Mouse (Mus musculus) adrenal gland, postnatal 4 days (tissue): Measurements from ENCODE around the gene Eif4b. TPM values are rescaled to one million over a fixed set of nuclear protein-coding genes. Genes with fewer than 3 reads are reported as not detected.
A peak's percentile ranks its signal among the peaks of the same experiment; 100 is the strongest.

ENCODE experiments used
- DNase-seq, 2 experiments: peaks; one replicate each; pipeline ENCODE4 v3.0.0; 2021 to 2022; ENCODE audit warnings: low spot score in 2 of 2, mixed read lengths in 2 of 2
- total RNA-seq, 2 experiments: library from RNA; stranded (reverse); gene quantifications; 2 replicates each; pipeline ENCODE4 v1.2.3; 2021

Eif4b gene
- total RNA-seq, 2 experiments from 2014 or later, result 352 to 356 TPM

DNA sequence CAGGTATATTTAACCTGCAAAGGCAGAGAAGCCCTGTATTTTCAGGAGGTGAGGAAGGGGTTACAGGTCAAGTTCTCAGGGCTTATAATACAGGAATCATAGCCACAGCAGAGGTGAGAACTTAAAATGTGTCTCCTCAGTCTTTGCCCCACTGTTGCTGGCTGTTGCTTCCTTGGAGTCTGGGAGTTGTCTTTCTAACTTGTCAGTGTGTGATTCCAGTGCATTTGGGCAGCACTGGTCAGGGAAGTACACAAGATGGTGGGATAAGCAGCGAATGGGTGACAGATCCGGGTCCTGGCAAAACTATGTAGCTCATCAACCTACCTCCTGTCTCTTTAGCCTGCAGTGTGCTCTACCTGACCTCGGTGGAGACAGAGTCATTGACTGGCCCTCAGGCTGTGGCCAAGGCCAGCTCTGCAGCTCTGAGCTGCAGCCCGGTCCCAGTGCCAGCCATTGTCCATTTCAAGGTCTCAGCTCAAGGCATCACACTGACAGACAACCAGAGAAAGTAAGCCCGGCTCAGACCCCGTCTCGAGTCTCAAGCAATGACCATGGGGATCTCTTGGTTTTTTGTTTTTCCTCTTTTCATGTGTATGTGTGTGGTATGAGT lies 41.2 kb downstream of the Eif4b start:
- no peak for DNase-seq

DNA sequence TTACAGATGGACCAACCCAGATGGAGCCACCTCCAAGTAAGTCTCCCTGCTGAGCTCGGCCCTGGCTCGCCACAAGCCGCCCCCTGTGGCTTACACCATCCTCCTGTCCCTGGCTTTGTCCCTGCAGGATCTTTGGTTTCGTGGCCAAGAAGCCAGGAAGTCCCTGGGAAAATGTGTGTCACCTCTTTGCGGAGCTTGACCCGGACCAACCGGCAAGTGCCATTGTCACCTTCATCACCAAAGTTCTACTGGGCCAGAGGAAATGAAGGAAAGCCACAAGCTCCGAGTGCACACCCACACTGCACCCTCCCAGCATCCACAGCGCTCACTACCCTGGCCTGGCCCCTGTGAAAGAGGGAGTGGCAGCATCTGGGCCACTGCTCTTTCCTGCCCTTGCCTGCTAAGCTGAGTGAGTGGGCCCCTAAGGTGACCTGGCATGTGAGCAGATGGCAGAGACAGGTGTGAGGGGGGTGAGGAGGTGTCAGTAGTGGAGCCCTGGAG lies 42.2 kb downstream of the Eif4b start:
- DNase-seq, result no peak

DNA sequence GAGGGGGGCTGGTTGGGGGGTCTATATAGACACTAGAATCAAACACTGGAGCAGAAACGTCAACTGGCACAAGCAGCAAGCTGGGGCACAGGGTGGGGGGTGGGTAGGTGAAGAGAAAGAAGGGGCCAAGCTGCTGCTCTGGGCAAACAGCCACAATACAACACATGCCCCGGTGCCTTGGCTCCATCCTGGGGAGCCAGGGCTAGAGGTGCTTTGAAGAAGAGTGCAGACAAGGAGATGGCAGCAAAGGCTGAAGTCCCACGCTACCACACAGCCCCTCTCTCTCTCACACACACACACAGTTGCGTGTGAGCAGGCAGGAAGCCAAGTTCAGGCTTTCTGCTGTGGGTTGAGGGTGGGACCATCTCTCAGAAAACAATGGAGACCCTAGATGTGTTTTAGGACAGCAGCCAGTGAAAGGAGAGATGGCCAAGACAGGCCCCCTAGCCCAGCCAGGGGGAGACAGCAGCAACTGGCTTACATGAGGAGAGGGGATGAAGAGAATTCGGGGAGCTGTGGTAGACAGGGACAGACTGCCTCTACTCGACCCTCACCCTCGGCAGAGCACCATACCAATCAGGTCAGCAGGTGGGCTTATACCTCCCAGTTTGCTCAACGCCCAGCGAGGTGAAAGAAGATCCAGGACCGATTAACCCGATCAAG lies 43.3 kb downstream of the Eif4b start:
- DNase-seq, result no peak

DNA sequence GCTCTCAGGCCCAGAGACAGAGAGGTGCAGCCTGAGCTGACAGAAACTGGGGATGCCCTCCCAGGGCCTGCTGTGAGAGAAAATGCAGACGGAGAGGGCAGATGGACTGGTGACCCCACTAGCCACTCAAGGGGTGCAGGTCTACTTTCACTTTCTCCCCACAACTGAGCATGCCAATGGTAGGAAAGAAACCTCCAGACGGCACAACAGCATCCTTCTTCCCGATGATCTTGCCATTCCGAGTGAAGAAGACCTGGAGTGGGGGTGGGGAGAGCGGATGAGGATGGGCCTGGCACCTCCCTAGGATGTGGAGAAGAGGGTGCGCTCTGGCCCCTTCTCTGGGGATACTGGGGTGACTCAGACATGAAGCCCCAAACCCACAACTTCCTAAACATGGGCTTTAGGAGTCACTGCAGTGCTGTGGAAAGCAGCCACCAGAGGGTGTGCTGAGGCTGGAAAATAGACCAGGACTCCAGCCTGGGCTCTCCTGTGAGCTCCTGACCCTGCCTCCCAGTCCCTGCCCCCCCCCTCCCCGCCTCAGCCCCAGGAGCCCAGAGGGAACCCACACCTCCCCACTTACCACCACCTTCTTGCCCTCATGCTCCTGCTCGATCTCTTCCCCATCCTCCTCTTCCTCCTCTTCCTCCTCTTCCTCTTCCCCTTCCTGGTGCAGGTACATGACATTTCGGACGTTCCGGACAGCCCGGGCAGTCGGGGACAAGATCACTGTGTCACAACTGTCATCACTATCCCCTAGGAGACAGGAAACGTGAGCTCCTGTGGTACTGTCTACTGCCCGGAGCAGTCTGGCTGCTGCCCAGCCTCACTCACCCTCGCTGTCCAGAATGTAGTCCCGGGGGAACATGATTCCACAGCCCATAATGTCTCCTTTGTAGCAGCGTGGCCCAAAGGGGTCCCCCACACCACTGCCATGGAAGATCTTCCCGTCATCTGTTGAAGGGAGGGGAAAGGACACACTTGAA lies 44.2 kb downstream of the Eif4b start:
- no peak for DNase-seq

DNA sequence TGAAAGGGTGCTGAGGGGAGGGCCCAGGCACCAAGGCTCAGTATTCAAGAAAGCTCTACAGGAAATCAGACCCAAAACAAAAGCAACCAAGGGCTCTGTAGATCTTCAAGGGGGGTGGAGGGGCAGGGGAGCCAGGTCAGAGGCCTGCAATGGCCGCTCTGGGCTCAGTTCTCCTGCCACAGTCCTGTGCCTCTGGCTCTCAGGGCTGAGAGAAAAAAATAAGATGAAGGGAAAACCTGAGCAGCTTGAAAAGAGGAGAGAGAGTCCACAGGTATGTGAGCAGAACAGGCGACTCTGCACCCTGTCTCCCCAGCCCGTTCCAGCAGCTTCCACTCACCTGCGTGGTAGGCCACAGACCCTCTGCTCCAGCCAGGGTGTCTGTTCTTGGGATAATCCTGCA lies 45.0 kb downstream of the Eif4b start:
- no peak for DNase-seq

DNA sequence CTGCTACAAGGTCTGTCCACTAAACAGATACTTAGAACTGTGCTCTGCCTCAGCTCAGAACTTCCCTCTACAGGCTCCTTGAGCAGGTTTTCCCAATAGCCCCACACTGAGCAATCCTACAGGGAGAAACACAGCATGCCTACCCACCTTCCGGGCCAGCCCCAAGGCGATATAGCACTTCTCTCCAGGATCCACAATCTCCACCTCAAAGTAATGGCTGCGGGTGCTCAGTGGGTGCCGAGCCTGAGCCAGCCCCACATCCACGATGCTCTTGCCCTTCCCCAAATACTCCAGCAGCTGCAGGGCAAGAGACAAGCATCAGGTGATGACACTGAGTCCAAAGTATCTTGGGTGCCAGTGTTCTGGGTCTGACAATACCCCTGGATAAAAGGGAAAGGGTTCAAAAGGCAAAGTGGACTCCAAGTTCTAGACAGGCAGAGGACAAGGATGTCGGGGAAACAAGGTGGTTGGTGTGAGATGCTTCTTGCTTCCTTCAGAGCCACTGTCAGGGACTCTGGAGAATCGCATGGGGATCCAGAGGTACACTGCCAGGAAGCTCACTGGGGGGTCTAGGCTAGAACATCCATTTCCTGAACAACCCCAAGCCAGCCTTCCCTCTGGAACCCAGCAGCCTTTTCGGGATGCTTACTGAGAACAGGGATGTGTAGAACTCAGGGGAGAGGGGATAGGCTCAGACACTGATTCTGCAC lies 45.7 kb downstream of the Eif4b start:
- no peak for DNase-seq

DNA sequence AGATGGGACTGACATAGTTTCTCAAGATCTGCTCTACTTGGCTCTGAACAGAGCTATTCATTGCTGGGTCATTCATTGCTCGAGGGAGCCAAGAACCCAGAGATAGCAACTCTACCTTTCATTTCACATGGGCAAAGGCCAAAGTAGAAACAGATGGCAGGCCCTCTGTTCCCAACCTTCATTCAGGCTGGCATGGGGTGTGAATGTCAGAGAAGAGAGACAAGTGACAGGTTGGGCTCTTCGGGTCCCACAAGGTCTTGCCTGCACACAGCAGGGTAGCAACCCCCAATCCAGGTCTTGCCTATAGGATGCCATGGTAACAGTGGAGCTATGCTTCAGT lies 46.2 kb downstream of the Eif4b start:
- no peak for DNase-seq

DNA sequence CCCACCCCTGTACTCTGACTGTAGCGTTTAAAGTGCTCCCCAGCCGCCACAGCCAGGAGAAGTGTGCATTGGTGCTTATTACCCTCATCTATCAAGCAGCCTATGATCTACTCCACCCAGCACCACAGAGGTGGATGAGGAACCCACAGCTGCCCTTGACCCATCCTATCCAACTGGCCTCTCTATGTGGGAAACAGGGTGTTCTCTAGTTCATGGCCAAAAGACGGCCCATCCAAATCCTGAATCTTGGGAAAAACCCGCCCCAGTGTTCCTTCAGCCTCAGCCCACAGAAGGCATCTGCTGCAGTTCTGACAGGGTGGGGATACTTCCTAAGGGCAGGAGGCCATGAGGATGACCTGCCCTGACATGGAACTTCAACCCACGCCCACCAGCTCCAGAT lies 47.0 kb downstream of the Eif4b start:
- DNase-seq, result no peak

DNA sequence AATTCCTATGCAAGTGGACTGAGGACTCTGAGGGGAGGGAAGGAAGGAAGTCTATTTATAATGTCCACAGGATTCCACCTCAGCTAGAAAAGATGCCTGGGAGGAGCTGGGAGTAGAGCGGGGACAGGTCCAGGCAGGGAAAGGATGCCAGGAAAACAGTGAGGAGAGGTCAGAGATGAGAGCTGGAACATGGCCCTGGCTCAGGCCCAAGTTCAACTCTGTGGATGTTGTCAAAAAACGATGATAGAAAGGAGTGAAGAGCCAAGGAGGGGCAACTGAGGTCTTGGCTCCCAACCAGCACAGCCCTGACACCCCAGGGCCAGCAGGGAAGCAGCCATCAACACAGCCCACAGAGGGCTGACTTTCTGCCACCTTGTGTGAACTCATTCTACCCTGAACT lies 52.7 kb downstream of the Eif4b start:
- DNase-seq, result no peak

DNA sequence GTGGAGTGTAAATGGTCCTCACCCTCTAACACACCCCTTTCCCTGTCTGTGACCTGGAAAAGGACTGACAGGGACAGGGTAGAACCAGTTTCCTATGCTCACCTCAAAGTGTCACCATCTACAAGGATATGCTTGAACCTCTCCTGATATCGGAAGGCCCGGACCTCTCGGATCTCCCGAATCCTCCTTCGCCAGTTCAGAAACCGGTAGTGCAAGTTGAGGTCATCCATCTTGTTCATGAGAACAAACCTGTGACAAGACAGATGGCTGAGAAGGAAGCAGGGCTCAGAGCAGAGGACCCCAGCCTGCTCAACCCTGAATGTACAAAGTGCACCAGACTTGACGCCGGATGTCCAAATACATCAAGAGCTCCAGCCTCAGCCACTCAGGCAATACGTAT lies 59.7 kb downstream of the Eif4b start:
- DNase-seq, result no peak

DNA sequence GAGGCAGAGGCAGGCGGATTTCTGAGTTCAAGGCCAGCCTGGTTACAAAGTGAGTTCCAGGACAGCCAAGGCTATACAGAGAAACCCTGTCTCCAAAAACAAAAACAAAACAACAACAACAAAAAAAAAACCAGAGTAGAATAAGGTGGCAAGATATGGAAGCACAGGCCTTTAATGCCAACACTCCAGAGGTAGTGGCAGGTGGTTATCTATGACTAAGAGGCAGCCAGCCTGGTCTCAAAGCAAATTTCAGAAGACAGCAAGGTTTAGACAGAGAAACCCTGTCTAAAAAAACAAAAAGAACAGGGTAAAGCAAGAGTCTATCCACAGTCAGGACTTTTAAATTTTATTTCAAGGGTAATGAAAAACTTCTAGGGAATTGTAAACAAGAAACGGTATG lies 61.1 kb downstream of the Eif4b start:
- no peak for DNase-seq

DNA sequence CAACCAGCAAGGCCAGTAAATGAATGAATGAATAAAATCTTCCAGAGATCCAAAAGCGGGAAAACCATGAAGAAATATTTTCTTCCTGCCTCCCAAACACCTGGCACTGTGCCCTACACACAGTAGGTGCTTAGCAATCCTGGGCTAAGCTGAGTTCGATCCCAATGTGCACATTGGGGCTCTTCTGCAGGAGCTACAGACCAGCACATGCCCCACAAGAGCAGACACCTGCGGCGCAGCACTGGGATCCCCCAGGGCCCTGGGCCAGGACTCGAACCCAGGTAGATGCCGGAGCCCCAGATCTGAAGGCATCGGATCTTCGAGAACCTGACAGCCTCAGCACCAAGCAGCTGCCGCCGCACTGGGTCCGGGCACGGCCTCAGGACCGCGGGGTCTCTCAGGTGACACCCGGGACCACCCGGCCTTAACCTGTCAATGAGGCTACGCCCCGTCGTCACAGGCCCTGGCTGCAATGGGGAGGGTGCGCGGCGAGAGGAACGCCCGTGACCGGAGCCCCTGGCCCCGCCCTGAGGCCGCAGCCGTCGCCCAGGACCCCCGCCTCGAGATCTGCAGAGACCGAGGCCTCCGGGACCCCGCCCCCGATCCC lies 62.1 kb downstream of the Eif4b start:
- DNase-seq, result no peak

DNA sequence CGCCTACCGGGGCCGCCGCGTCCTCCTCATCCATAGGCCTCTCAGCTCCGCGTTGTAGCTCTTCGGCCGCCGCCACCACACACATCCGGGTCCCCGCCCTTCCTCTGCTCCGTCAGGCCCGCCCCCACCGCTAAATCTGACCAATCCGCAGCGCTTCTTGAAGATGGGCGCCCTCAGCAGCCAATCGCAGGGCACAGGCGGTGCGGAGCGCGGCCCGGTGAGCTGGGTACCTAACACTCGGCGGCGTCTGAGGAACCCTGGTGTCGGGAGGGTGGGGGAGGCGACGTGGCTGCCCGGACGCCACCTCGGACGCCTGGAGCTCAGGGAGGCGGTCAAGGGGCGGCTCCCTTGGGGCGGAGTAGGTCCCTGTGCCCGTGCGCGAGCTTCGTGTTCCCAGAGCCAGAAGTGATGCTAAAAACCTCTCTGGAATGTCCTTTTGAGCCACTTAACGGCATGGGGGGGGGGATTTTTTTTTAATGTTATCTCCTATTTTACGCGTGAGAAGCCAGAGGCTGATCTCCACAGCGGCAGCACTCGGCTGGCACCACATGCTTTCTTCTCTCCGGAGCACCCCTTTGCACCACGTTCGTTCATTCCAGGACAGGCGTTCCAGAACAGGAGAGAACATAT lies 62.7 kb downstream of the Eif4b start, which contains the start of gene Spryd3:
Spryd3 (minus strand) TSS at position 106 of the 630 bp plus-strand sequence.
- DNase-seq, result peak; percentile 96 to 98

DNA sequence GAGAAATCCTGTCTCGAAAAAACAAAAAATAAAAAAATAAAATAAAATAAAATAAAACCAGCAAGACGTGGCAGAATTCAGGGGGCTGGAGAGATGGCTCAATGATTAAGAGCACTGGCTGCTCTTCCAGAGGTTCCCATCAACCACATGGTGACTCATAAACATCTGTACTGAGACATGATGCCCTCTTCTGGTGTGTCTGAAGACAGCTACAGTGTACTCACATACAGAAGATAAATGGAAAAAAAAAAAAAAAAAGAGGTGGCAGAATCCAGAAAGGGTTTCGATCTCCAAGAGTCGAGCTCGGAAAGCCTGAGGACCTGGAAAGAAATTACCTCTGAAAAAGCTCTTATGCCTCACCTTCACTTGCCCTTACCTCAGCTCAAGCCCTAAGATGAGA lies 67.5 kb downstream of the Eif4b start:
- DNase-seq, result no peak

DNA sequence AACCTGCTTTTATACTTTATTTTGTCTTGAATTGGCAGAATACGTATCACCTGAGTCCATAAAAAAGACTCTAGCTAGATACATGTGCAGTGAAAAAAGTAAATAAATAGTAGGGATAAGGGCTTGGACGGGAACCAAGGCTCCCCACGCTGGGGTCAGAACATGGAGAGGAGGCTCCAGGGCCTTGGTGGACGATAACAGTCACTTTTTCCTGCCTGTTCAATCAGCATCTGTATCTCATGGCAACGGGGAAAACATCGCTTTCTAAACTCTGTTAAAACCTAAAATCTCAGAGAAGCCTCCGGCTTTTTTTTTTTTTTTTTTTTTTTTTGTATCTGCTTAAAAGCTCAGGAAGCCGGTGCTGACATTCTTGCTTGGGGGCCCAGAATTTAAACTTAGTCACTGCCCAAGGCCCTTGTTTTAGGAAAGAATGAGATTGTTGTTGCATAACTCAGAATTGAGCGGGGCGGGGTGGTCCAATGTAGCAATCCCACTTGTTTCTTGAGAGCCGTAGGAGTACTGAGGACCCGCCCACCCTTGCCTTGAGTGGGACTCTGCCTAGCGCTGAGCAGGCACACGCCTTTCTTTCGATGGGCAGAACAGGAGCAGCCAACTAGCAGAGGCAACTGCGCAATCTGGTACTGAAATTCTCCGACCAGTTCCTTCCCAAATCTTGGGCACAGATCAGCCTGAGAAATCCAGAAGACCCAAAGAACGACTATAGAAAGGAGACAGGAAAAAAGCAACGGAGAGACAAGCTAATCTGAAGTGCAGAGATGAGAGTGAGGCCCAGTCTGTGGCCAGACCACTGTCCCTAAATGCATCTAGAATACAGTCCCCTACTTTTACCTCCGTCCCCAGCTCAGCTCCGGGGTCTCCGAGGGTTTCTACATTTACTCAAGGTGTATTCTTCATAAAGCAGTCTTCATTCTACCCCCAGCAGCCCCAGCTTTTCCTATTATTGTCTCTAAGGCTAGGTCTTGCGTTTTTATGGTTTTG lies 69.6 kb downstream of the Eif4b start:
- DNase-seq, result no peak

DNA sequence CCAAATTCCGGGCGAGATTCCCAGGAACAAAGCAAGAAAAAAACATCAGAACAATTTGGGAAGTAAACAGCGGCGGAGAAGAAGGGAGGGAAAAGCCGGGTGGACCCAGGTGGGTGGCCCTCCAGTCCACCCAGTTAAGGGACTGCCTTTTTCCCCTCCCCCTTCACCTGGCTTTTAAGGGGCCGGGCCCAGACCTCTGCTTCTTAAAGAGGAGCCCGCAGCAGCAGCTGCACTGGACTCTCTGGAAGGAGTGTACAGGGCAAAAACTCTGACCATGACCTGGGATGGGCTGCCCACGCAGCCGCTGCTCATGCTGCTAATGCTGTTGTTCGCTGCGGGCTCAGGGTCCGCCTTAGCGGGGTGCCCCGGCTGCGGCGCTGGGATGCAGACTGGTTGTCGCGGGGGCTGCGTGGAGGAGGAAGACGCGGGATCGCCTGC lies 70.7 kb downstream of the Eif4b start, which contains the start of gene Igfbp6:
Igfbp6 (plus strand) TSS at position 89 of the 438 bp plus-strand sequence.
- no peak for DNase-seq

DNA sequence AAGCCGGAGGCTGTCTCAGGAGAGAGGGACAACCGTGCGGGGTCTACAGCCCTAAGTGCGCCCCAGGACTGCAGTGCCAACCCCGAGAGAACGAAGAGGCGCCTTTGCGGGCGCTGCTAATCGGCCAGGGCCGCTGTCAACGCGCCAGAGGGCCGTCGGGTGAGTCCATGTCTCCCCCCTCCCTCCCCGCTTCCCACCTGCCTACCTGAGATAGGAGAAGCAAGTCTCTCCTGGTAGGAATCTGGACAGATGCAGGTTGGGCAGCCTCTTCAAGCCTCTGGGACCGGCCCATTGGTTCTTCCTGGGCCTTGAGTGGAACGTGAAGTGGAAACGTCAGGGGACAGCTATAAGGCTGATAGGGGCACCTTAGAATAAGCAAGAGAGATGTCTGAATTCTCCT lies 71.2 kb downstream of the Eif4b start:
- no peak for DNase-seq

DNA sequence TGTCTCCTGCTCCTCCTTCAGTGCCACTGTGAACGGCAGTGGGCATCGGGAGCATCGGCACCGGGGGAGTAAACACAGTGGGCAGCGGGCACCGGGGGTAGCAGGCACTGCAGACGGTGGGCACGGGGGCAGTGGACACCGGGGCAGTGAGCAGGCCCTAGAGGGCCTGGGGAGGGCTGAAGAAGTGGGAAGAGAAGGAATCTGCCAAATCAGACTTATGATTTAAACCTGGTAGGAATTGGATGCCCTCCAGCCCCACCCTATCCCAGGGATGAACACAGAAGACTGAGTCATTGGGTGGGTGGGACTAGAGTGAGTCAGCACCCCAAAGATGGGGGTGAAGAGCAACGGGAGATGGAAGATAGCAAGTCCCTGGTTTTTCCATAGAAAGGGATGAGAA lies 71.8 kb downstream of the Eif4b start:
- no peak for DNase-seq

DNA sequence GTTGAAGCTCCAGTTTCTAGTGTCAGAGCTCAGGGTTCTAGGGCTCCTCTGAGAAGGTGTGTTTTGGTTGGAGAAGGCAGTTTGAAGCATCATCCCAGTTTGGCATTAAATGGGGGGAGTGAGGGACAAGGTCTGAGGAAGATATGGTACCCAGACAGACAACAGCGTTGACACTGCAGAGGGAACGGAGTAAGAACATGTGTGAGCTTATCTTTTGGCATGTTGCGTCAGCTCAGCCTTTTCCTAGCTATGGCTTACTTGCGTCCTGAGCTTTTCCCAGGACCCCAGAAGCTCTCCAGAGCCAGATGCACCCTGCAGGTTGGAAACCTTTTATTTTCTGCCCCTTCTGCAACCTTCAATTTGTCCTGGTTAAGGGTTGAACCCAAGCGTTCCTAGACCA lies 72.5 kb downstream of the Eif4b start:
- DNase-seq, result no peak
